Mouse (Mus musculus): ENCODE data around the gene Timm8a1. TPM values are rescaled to one million over a fixed set of nuclear protein-coding genes. Genes with fewer than 3 reads are reported as not detected.

Gene Timm8a1
- polyA plus RNA-seq, 1 experiment: 18.9 TPM

DNA sequence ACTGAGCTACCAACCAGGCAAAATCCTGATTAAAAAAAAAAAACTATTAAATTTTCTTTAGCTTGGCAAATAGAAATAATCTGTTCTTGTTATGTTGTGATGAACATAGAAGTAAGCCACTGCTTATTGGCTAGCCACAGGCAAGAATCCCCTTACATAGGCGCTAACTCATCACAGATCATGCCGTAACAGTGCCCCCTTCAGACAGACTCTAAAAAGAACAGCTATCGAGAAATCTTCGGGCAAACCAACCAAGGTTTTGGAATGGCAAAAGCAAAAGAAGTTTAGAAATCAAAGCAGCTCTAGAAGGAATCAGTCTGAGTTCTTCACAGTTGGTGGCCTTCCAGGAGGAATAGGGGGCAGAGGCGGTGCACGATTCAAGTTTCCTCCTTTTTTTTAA lies 33.7 kb downstream of the Timm8a1 start:
- H3K4me3 ChIP-seq (replicated peaks; ENCODE audit: insufficient read depth, low read depth, low read length): no peak overlapping the region
- TF ChIP-seq CTCF (IDR thresholded peaks at IDR 0.05; ENCODE audit: borderline replicate concordance, insufficient read depth, low read depth, low read length) (no peak), POLR2A (IDR thresholded peaks at IDR 0.05; ENCODE audit: borderline replicate concordance, insufficient read depth, low read length) (no peak)
- 70% methylated on average over 6 of the region's 6 CpGs for WGBS
- no peaks in the 10 kb centered on the region for H3K4me1 ChIP-seq (ENCODE audit: control insufficient read depth, insufficient read depth, low read length)
- DNase-seq: no peak
- H3K27ac ChIP-seq (ENCODE audit: insufficient read depth, low read length): no peak overlapping the region
- no peaks in the 10 kb centered on the region for H3K27me3 ChIP-seq (ENCODE audit: control insufficient read depth, insufficient read depth, low read length)

DNA sequence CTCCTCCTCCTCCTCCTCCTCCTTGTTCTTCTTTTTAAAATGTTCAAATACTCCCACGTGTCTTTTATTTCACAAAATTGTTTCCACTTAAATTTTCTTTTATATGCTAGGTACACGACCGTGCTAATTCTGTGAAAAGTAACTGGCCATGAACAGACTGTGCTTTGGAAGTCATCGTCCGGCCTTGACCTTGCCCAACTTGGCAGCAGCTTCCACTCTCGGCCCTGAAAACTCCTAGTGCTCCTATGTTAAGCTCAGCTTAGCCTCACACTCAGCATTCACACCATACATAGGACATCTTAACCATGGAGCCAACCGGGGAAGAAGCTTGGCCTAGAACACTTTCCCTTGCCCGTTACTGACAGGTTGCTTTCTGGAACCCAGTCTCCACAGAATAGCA lies 41.0 kb downstream of the Timm8a1 start:
- no peaks in the 10 kb centered on the region for H3K27me3 ChIP-seq (ENCODE audit: control insufficient read depth, insufficient read depth, low read length)
- WGBS: 84% methylated on average over 8 of the region's 8 CpGs
- no peaks in the 10 kb centered on the region for H3K4me1 ChIP-seq (ENCODE audit: control insufficient read depth, insufficient read depth, low read length)
- no peak overlapping the region for H3K27ac ChIP-seq (ENCODE audit: insufficient read depth, low read length)
- no peak for TF ChIP-seq POLR2A (IDR thresholded peaks at IDR 0.05; ENCODE audit: borderline replicate concordance, insufficient read depth, low read length)
- no peak for TF ChIP-seq CTCF (IDR thresholded peaks at IDR 0.05; ENCODE audit: borderline replicate concordance, insufficient read depth, low read depth, low read length)
- DNase-seq: no peak
- no peak overlapping the region for H3K4me3 ChIP-seq (replicated peaks; ENCODE audit: insufficient read depth, low read depth, low read length)

Other genes with a start within 250 kb of the Timm8a1 start
- 58.5 and 64.8 TPM in 2 replicates for gene Tmem35a, start 246.6 kb downstream of the Timm8a1 start, polyA plus RNA-seq (2012; rRNA removed)
- 0.38 and 0.47 TPM in 2 replicates for gene Cenpi, start 233.8 kb downstream of the Timm8a1 start, polyA plus RNA-seq (2012; rRNA removed)
- gene Drp2, start 137.3 kb downstream of the Timm8a1 start, polyA plus RNA-seq (2012; rRNA removed): 12.8 and 14.0 TPM in 2 replicates
- gene Taf7l, start 65.4 kb downstream of the Timm8a1 start, polyA plus RNA-seq (2012; rRNA removed): 0.08 TPM in 1 of 2 replicates, not detected in the other
- 0.44 and 0.51 TPM in 2 replicates for gene Btk, start 41.7 kb upstream of the Timm8a1 start, polyA plus RNA-seq (2012; rRNA removed)
- 426 and 451 TPM in 2 replicates for gene Rpl36a, start 43.8 kb upstream of the Timm8a1 start, polyA plus RNA-seq (2012; rRNA removed)
- 8.7 and 9.5 TPM in 2 replicates for gene Gla, start 59.3 kb upstream of the Timm8a1 start, polyA plus RNA-seq (2012; rRNA removed)
- gene Hnrnph2, start 59.3 kb upstream of the Timm8a1 start, polyA plus RNA-seq (2012; rRNA removed): 104 and 107 TPM in 2 replicates
- gene Armcx4, start 144.7 kb upstream of the Timm8a1 start, polyA plus RNA-seq (2012; rRNA removed): 15.2 and 15.8 TPM in 2 replicates
- 72.1 and 76.4 TPM in 2 replicates for gene Armcx1, start 176.1 kb upstream of the Timm8a1 start, polyA plus RNA-seq (2012; rRNA removed)
- gene Armcx6, start 209.6 kb upstream of the Timm8a1 start, polyA plus RNA-seq (2012; rRNA removed): 10.1 and 11.6 TPM in 2 replicates
- gene Armcx3, start 214.7 kb upstream of the Timm8a1 start, polyA plus RNA-seq (2012; rRNA removed): 62.2 and 66.1 TPM in 2 replicates

Measured in cerebellum, adult 2 months (tissue).